Mouse (Mus musculus) embryonic fibroblast, embryonic 13.5 days (primary cell): ENCODE data around the gene Tkt.

Source experiments
- CTCF ChIP-seq: IDR thresholded peaks from 2 replicates; pipeline ENCODE4 v1.5.1; 2011; ENCODE audit warnings: mild to moderate bottlenecking, control low read depth, low read length, moderate library complexity, borderline replicate concordance; ENCODE audit not compliant: insufficient read depth
- POLR2A ChIP-seq: IDR thresholded peaks from 2 replicates; pipeline ENCODE4 v1.6.1; 2011; ENCODE audit warnings: low read depth, mild to moderate bottlenecking, control low read depth, low read length, moderate library complexity

GRCm38 (mm10) chr14:30593279-30594091 lies 45.3 kb downstream of the Tkt start:
- TF ChIP-seq CTCF (peak; percentile 3; the same call in 1 of the 2 replicates), POLR2A (peak; percentile 16)
